Mouse (Mus musculus): Measurements from ENCODE around the gene Tceal5.

Tceal5 gene

GRCm38 (mm10) chrX:136171189-136172117 lies 32.2 kb downstream of the Tceal5 start:
- no peak for DNase-seq

GRCm38 (mm10) chrX:136170625-136171024 lies 33.1 kb downstream of the Tceal5 start:
- DNase-seq: no peak
